Mouse (Mus musculus) heart, embryonic 14.5 days (tissue): ENCODE results near the gene Zfp513. TPM values are rescaled to one million over a fixed set of nuclear protein-coding genes. Genes with fewer than 3 reads are reported as not detected.
"Not testable (repeated sequence)": the region's sequence is repeated elsewhere in the genome, so short reads cannot be mapped to it uniquely, and the experiment has no call there.

Experiments used
- ATAC-seq: fragments of 200-750 bp; cut with Nextera tagmentation; 2 replicates; pipeline ENCODE4 v1.8.0; 2017; ENCODE audit warnings: low read depth, moderate TSS enrichment; ENCODE audit not compliant: insufficient number of reproducible peaks, insufficient read depth, low FRiP score
- H3K27ac ChIP-seq, 2 experiments: fragments of 200-500 bp in 1 of 2; fragments of 300-500 bp in 1 of 2; sonication (generic) in 1 of 2; replicated peaks in 1 of 2; 2 replicates each; pipeline ENCODE4 v1.5.1; 2012 to 2014; ENCODE audit warnings: low read depth in 2 of 2, low read length in 2 of 2, control low read depth in 1 of 2, mild to moderate bottlenecking in 1 of 2, mixed read lengths in 1 of 2; ENCODE audit not compliant: control insufficient read depth in 1 of 2, insufficient read depth in 1 of 2
- H3K27me3 ChIP-seq: fragments of 300-500 bp; sonication (generic); 2 replicates; pipeline ENCODE4 v1.6.1; 2014; ENCODE audit warnings: mild to moderate bottlenecking, low read length, control low read depth; ENCODE audit not compliant: control insufficient read depth, insufficient read depth
- H3K36me3 ChIP-seq: fragments of 300-500 bp; sonication (generic); 2 replicates; pipeline ENCODE4 v1.6.1; 2014; ENCODE audit warnings: mild to moderate bottlenecking, control low read depth, low read length, mixed read lengths; ENCODE audit not compliant: control insufficient read depth, insufficient read depth
- H3K4me1 ChIP-seq, 2 experiments: fragments of 200-500 bp in 1 of 2; fragments of 300-500 bp in 1 of 2; sonication (generic) in 1 of 2; 2 replicates each; pipeline ENCODE4 v1.6.1; 2012 to 2014; ENCODE audit warnings: low read length in 2 of 2, control low read depth in 1 of 2, mixed read lengths in 1 of 2; ENCODE audit not compliant: control insufficient read depth in 2 of 2, insufficient read depth in 2 of 2
- H3K4me2 ChIP-seq: fragments of 300-500 bp; sonication (generic); 2 replicates; pipeline ENCODE4 v1.6.1; 2014; ENCODE audit warnings: mild to moderate bottlenecking, low read length
- H3K4me3 ChIP-seq, 2 experiments: fragments of 200-500 bp in 1 of 2; fragments of 300-500 bp in 1 of 2; sonication (generic) in 1 of 2; 2 replicates each; pipeline ENCODE4 v1.5.1; 2012 to 2014; ENCODE audit warnings: low read length in 2 of 2, mild to moderate bottlenecking in 2 of 2, control low read depth in 1 of 2, low read depth in 1 of 2, moderate library complexity in 1 of 2; ENCODE audit not compliant: control insufficient read depth in 1 of 2, insufficient read depth in 1 of 2
- H3K9ac ChIP-seq: fragments of 300-500 bp; sonication (generic); 2 replicates; pipeline ENCODE4 v1.6.1; 2014; ENCODE audit warnings: mild to moderate bottlenecking, low read length
- H3K9me3 ChIP-seq: fragments of 300-500 bp; sonication (generic); 2 replicates; pipeline ENCODE4 v1.6.1; 2016; ENCODE audit warnings: low read length, control low read depth; ENCODE audit not compliant: control insufficient read depth
- WGBS: fragments of 180-500 bp; shearing (Covaris S2); extraction: QIAGEN DNeasy Blood & Tissue Kit; methylation state at CpG from one replicate; pipeline ENCODE4 v1.1.7; 2014; 5-methylcytosine and 5-hydroxymethylcytosine counted together
- polyA plus RNA-seq: library from polyadenylated mRNA; unstranded; fragments of >200 nt; fragmentation: Nextera tagmentation; extraction: Ambion mirVana; gene quantifications from 2 replicates; pipeline ENCODE4 v1.2.1, GENCODE M21; 2014

Gene Zfp513
- polyA plus RNA-seq, 1 experiment from 2014 or later: 4.3 TPM

- Histone ChIP-seq H3K4me1 (peaks cover 5 to 21% of the 10 kb centered on the region in 2 experiments; a peak in 3 of 4 replicates), H3K4me2 (no peak overlapping the region), H3K27me3 (no peaks in the 10 kb centered on the region), H3K4me3 (no peak overlapping the region), H3K9me3 (no peaks in the 10 kb centered on the region), H3K36me3 (no peaks in the 10 kb centered on the region), H3K27ac (no peak overlapping the region), H3K9ac (no peak overlapping the region; the same call in 1 of the 2 replicates)
- ATAC-seq: no peak
- 46% methylated on average over 7 of the region's 7 CpGs for WGBS
Measured at GRCm38 (mm10) chr5:31218294-31218693, 16.2 kb upstream of the Zfp513 start.

GRCm38 (mm10) chr5:31216554-31216953 lies 14.5 kb upstream of the Zfp513 start:
- 81% methylated on average over 6 of the region's 6 CpGs for WGBS
- not testable (repeated sequence) for H3K9me3 ChIP-seq, H3K9ac ChIP-seq, ATAC-seq, H3K4me3 ChIP-seq, H3K27ac ChIP-seq, H3K27me3 ChIP-seq, H3K4me2 ChIP-seq, H3K36me3 ChIP-seq
- peaks cover 5 to 21% of the 10 kb centered on the region in 2 experiments; a peak in 3 of 4 replicates for H3K4me1 ChIP-seq

DNA sequence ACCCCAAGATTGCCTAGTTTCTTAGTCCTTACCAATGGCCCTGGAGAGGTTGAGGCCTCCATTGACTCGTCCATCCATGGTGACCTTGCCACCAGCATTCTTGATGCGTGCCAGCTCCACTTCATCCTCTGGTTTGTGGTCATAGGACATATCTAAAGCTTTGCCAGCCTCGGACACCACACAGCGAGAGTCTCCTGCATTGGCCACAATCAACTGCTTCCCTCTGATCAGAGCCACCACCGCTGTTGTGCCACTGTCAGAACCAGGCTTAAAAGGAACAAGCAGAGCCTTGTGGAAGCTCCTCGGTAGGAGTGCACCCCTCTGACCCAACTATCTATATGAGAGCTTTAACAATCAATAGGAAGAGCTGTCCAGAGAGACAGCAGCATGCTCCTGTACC lies 2.3 kb upstream of the Zfp513 start:
- Histone ChIP-seq H3K27me3 (no peaks in the 10 kb centered on the region), H3K27ac (no peak overlapping the region), H3K9ac (no peak overlapping the region), H3K4me1 (peaks cover 5 to 15% of the 10 kb centered on the region in 2 experiments; a peak in 2 of 4 replicates), H3K4me2 (no peak overlapping the region), H3K4me3 (no peak overlapping the region), H3K9me3 (peaks cover 6% of the 10 kb centered on the region), H3K36me3 (peaks cover 72% of the 10 kb centered on the region)
- ATAC-seq: no peak
- WGBS: 89% methylated on average over 6 of the region's 6 CpGs

DNA sequence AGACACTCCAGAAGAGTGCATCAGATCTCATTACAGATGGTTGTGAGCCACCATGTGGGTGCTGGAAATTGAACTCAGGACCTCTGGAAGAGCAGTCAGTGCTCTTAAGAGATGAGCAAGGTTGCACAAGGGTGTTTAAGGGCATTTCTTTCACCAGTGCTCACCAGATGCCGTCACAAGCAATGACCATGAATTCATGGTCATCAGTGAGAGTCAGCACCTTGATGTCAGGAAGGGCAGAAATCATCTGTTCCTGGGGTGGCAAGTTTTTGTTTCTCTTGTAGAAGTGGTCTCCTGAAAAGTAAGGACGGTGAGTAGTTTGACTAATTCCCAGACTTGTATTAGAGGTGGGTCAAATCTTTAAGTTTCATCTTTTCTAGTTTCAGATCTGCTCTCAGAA lies 1.8 kb upstream of the Zfp513 start:
- Histone ChIP-seq H3K27me3 (no peaks in the 10 kb centered on the region), H3K9me3 (peaks cover 6% of the 10 kb centered on the region)

GRCm38 (mm10) chr5:31202933-31203332 lies 830 bp upstream of the Zfp513 start:
- Histone ChIP-seq H3K36me3 (peaks cover 82% of the 10 kb centered on the region), H3K9me3 (peaks cover 6% of the 10 kb centered on the region), H3K9ac (no peak overlapping the region; the same call in 1 of the 2 replicates), H3K27ac (peak overlapping the region in 1 of 2 experiments; percentile 86; a peak in 1 of 4 replicates), H3K27me3 (no peaks in the 10 kb centered on the region), H3K4me2 (peak overlapping the region; percentile 77), H3K4me3 (peak overlapping the region; percentile 60 to 86; a peak in 2 of 4 replicates), H3K4me1 (peaks cover 5 to 15% of the 10 kb centered on the region in 2 experiments; a peak in 2 of 4 replicates)
- ATAC-seq: no peak
- WGBS: 89% methylated on average over 7 of the region's 7 CpGs

More for the DNA sequence above, 1.8 kb upstream of the Zfp513 start:
- Histone ChIP-seq H3K36me3 (peaks cover 77% of the 10 kb centered on the region), H3K4me2 (no peak overlapping the region), H3K4me3 (no peak overlapping the region), H3K9ac (no peak overlapping the region), H3K27ac (no peak overlapping the region), H3K4me1 (peaks cover 5 to 15% of the 10 kb centered on the region in 2 experiments; a peak in 2 of 4 replicates)
- WGBS: 87% methylated on average over 2 of the region's 2 CpGs
- no peak for ATAC-seq

GRCm38 (mm10) chr5:31201042-31201741 lies 911 bp downstream of the Zfp513 start:
- peaks cover 5 to 15% of the 10 kb centered on the region in 2 experiments; a peak in 2 of 4 replicates for H3K4me1 ChIP-seq
- 19% methylated on average over 13 of the region's 13 CpGs for WGBS
- no peak for ATAC-seq

DNA sequence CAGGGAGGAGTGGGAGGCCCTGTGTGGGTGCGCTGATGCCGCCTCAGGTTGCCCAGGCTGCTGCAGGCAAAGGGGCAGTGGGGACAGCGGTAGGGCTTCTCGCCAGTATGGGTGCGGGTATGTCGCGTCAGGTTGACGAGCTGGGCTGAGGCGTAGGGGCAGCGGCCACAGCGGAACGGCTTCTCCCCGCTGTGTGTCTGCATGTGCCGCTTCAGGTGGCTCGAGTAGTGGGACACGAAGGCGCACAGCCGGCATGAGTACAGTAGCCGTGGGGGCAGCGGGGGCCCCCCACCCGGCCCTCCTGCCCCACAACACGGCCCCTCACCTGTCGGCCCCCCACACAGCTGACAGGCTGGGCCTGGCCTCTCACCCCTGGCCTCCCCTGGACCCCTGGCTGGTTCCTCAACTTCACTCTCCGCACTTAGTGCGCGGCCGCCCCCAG lies 1.8 kb downstream of the Zfp513 start:
- H3K9ac ChIP-seq: no peak overlapping the region; the same call in 1 of the 2 replicates
- H3K9me3 ChIP-seq: peaks cover 6% of the 10 kb centered on the region
- ATAC-seq: no peak
- H3K27me3 ChIP-seq: no peaks in the 10 kb centered on the region
- peaks cover 5 to 15% of the 10 kb centered on the region in 2 experiments; a peak in 2 of 4 replicates for H3K4me1 ChIP-seq
- peaks cover 84% of the 10 kb centered on the region for H3K36me3 ChIP-seq
- no peak overlapping the region for H3K27ac ChIP-seq
- no peak overlapping the region; a peak in 1 of 4 replicates for H3K4me3 ChIP-seq
- H3K4me2 ChIP-seq: 0 out of 2 replicates have a peak overlapping the region, but pooled peaks have one; percentile 90
- 88% methylated on average over 27 of the region's 27 CpGs for WGBS

More at GRCm38 (mm10) chr5:31201042-31201741, 911 bp downstream of the Zfp513 start:
- Histone ChIP-seq H3K36me3 (peaks cover 83% of the 10 kb centered on the region), H3K4me2 (peak overlapping the region; percentile 90), H3K9ac (peak overlapping the region; percentile 90), H3K27me3 (no peaks in the 10 kb centered on the region), H3K9me3 (peaks cover 6% of the 10 kb centered on the region), H3K4me3 (peak overlapping the region; percentile 72 to 86), H3K27ac (peak overlapping the region; percentile 36 to 86)
